Mouse (Mus musculus) stomach, postnatal 0 days (tissue): ENCODE measurements around the gene Ckap2.

Experiments
- CTCF ChIP-seq: IDR thresholded peaks from 2 replicates; pipeline ENCODE4 v1.5.1; 2016; ENCODE audit warnings: antibody characterized with exemption, low read depth, mild to moderate bottlenecking, moderate library complexity
- EP300 ChIP-seq: optimal IDR thresholded peaks from 2 replicates; pipeline ENCODE3; 2016; ENCODE audit warnings: antibody characterized with exemption

DNA sequence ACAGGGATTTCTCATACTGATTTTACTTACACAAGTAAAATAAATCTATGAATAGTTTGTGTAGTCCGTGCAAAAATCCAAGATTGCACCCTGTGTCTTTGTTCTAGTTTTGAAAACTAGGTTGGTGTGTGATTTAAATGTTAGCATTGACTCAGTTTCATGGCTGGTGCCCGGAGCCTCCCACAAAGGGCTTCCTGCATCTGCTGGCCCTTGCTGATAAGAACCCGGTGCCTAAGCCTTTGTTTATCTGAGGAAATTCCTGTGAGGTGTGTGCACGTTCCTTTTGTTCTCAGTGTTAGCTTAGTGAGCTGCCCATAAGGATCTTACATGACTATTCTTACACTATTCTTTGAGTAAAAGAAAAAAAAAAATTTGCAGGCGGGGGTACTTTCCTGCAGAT is 23.4 kb upstream of the Ckap2 start:
- TF ChIP-seq EP300 (no peak), CTCF (no peak)
